Mouse (Mus musculus): ENCODE data around the gene Kmt2e.

DNA sequence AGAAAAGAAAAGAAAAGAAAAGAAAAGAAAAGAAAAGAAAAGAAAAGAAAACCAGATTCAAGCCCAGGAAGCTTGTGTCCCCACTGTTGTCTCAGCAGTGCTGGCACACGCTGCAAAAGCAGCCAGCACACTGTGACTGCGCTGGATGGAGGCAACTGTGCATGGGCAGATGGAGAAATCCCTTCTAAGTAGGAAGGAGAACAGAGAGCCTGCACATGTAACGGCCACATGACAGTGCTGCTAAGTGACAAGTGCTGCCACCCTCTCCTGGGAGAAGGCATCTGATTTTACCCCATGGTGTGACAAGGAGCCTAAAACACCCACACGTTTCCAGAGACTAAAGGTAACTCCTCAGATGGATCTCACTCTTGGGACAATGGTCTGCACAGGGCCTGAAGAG lies 83.6 kb downstream of the Kmt2e start:
- TF ChIP-seq CTCF (IDR thresholded peaks at IDR 0.05; ENCODE audit: extremely low read depth, insufficient read length, insufficient replicate concordance, low read depth, low read length), result no peak
- no peak for TF ChIP-seq POLR2A (IDR thresholded peaks at IDR 0.05; ENCODE audit: low read depth, low read length)
